Mouse (Mus musculus): ENCODE data around the gene Fggy.

Fggy gene

GRCm38 (mm10) chr4:95590878-95591277 is 33.6 kb downstream of the Fggy start:
- DNase-seq (ENCODE audit: low spot score in 2 of 2): no peak

GRCm38 (mm10) chr4:95597208-95597607 is 39.9 kb downstream of the Fggy start:
- DNase-seq (ENCODE audit: low spot score in 2 of 2): no peak

- DNase-seq (ENCODE audit: low spot score in 2 of 2): no peak
Observed at GRCm38 (mm10) chr4:95601776-95602175, 44.5 kb downstream of the Fggy start.

- DNase-seq (ENCODE audit: low spot score in 2 of 2): no peak
Observed at GRCm38 (mm10) chr4:95603254-95603653, 45.9 kb downstream of the Fggy start.

- no peak for DNase-seq (ENCODE audit: low spot score in 2 of 2)
Observed at GRCm38 (mm10) chr4:95610663-95611062, 53.4 kb downstream of the Fggy start.

- DNase-seq (ENCODE audit: low spot score in 2 of 2): no peak
Observed at GRCm38 (mm10) chr4:95611390-95611789, 54.1 kb downstream of the Fggy start.

GRCm38 (mm10) chr4:95621046-95621445 is 63.7 kb downstream of the Fggy start:
- DNase-seq (ENCODE audit: low spot score in 2 of 2): no peak

- DNase-seq (ENCODE audit: low spot score in 2 of 2): no peak
Observed at GRCm38 (mm10) chr4:95624696-95625095, 67.4 kb downstream of the Fggy start.

- no peak for DNase-seq (ENCODE audit: low spot score in 2 of 2)
Observed at GRCm38 (mm10) chr4:95625651-95626050, 68.3 kb downstream of the Fggy start.

GRCm38 (mm10) chr4:95626186-95626585 is 68.9 kb downstream of the Fggy start:
- DNase-seq (ENCODE audit: low spot score in 2 of 2): no peak

- DNase-seq (ENCODE audit: low spot score in 2 of 2): no peak
Observed at GRCm38 (mm10) chr4:95634903-95635302, 77.6 kb downstream of the Fggy start.

- DNase-seq (ENCODE audit: low spot score in 2 of 2): peak; percentile 66 to 69
Observed at GRCm38 (mm10) chr4:95636937-95637749, 79.8 kb downstream of the Fggy start.

GRCm38 (mm10) chr4:95638063-95638462 is 80.8 kb downstream of the Fggy start:
- no peak for DNase-seq (ENCODE audit: low spot score in 2 of 2)

- DNase-seq (ENCODE audit: low spot score in 2 of 2): no peak
Observed at GRCm38 (mm10) chr4:95640831-95641230, 83.5 kb downstream of the Fggy start.

- no peak for DNase-seq (ENCODE audit: low spot score in 2 of 2)
Observed at GRCm38 (mm10) chr4:95644048-95644447, 86.7 kb downstream of the Fggy start.

- no peak for DNase-seq (ENCODE audit: low spot score in 2 of 2)
Observed at GRCm38 (mm10) chr4:95648801-95649551, 91.7 kb downstream of the Fggy start.

- DNase-seq (ENCODE audit: low spot score in 2 of 2): no peak
Observed at GRCm38 (mm10) chr4:95649552-95649905, 92.2 kb downstream of the Fggy start.

GRCm38 (mm10) chr4:95649980-95650379 is 92.7 kb downstream of the Fggy start:
- DNase-seq (ENCODE audit: low spot score in 2 of 2): no peak

GRCm38 (mm10) chr4:95652044-95652443 is 94.7 kb downstream of the Fggy start:
- DNase-seq (ENCODE audit: low spot score in 2 of 2): no peak

GRCm38 (mm10) chr4:95653296-95653912 is 96.1 kb downstream of the Fggy start:
- DNase-seq (ENCODE audit: low spot score in 2 of 2): peak; percentile 35 to 58

GRCm38 (mm10) chr4:95653913-95654301 is 96.6 kb downstream of the Fggy start:
- no peak for DNase-seq (ENCODE audit: low spot score in 2 of 2)

GRCm38 (mm10) chr4:95659024-95659423 is 101.7 kb downstream of the Fggy start:
- no peak for DNase-seq (ENCODE audit: low spot score in 2 of 2)

GRCm38 (mm10) chr4:95663596-95663995 is 106.3 kb downstream of the Fggy start:
- DNase-seq (ENCODE audit: low spot score in 2 of 2): no peak
